Mouse (Mus musculus) liver, embryonic 13.5 days (tissue): ENCODE results near the gene Nck2. TPM values are rescaled to one million over a fixed set of nuclear protein-coding genes. Genes with fewer than 3 reads are reported as not detected.

Source experiments
- ATAC-seq: fragments of 200-750 bp; cut with Nextera tagmentation; 2 replicates; pipeline ENCODE4 v1.8.0; 2017; ENCODE audit warnings: low read depth, mild to moderate bottlenecking, moderate number of reproducible peaks, moderate library complexity
- DNase-seq: peaks from one replicate; pipeline ENCODE4 v3.0.0; 2022
- H3K27ac ChIP-seq: fragments of 300-500 bp; sonication (generic); 2 replicates; pipeline ENCODE4 v1.5.1; 2015; ENCODE audit warnings: moderate library complexity, mild to moderate bottlenecking, inconsistent platforms
- H3K27me3 ChIP-seq: fragments of 300-500 bp; sonication (generic); 2 replicates; pipeline ENCODE4 v1.6.1; 2015; ENCODE audit warnings: mild to moderate bottlenecking, inconsistent platforms
- H3K36me3 ChIP-seq: fragments of 300-500 bp; sonication (generic); 2 replicates; pipeline ENCODE4 v1.6.1; 2015; ENCODE audit warnings: mild to moderate bottlenecking, inconsistent platforms
- H3K4me1 ChIP-seq: fragments of 300-500 bp; sonication (generic); replicated peaks from 2 replicates; pipeline ENCODE4 v1.6.1; 2015; ENCODE audit warnings: inconsistent platforms
- H3K4me2 ChIP-seq: fragments of 300-500 bp; sonication (generic); 2 replicates; pipeline ENCODE4 v1.6.1; 2015; ENCODE audit warnings: inconsistent platforms, mild to moderate bottlenecking, moderate library complexity
- H3K4me3 ChIP-seq: fragments of 300-500 bp; sonication (generic); replicated peaks from 2 replicates; pipeline ENCODE4 v1.5.1; 2015; ENCODE audit warnings: mild to moderate bottlenecking, inconsistent platforms
- H3K9ac ChIP-seq: fragments of 300-500 bp; sonication (generic); 2 replicates; pipeline ENCODE4 v1.6.1; 2015; ENCODE audit warnings: mild to moderate bottlenecking, inconsistent platforms
- H3K9me3 ChIP-seq: fragments of 300-500 bp; sonication (generic); replicated peaks from 2 replicates; pipeline ENCODE4 v1.6.1; 2016; ENCODE audit warnings: inconsistent platforms
- WGBS: fragments of 180-500 bp; shearing (Covaris S2); methylation state at CpG from one replicate; pipeline ENCODE4 v1.1.7; 2015; ENCODE audit not compliant: insufficient replicate concordance; 5-methylcytosine and 5-hydroxymethylcytosine counted together
- polyA plus RNA-seq: library from polyadenylated mRNA; unstranded; fragments of >200 nt; fragmentation: Nextera tagmentation; extraction: Ambion mirVana; gene quantifications from 2 replicates; pipeline ENCODE4 v1.2.1, GENCODE M21; 2015

Gene Nck2
- 10.5 and 12.6 TPM in 2 replicates for polyA plus RNA-seq

GRCm38 (mm10) chr1:43444531-43444930 lies at the start of gene Nck2:
Gene Nck2, plus strand, starts transcription at chr1:43444579.
- H3K27me3 ChIP-seq: no peaks in the 10 kb centered on the region
- peaks cover 45% of the 10 kb centered on the region for H3K4me1 ChIP-seq
- ATAC-seq (no peak), DNase-seq (no peak)
- peak within 1 kb of the TSS; percentile 92 for H3K4me3 ChIP-seq
- peak within 1 kb of the TSS; percentile 83 for H3K27ac ChIP-seq
- H3K9me3 ChIP-seq: no peaks in the 10 kb centered on the region
- 36% methylated on average over 9 of the region's 9 CpGs for WGBS
- H3K9ac ChIP-seq: peak within 1 kb of the TSS; percentile 93
- H3K36me3 ChIP-seq: no peaks in the 10 kb centered on the region
- peak within 1 kb of the TSS; percentile 86 for H3K4me2 ChIP-seq

- Histone ChIP-seq H3K4me1 (peaks cover 13% of the 10 kb centered on the region), H3K4me3 (no peak overlapping the region), H3K27ac (no peak overlapping the region), H3K9me3 (no peaks in the 10 kb centered on the region), H3K36me3 (no peaks in the 10 kb centered on the region), H3K9ac (no peak overlapping the region), H3K4me2 (no peak overlapping the region), H3K27me3 (no peaks in the 10 kb centered on the region)
- DNase-seq (no peak), ATAC-seq (no peak)
- 66% methylated on average over 2 of the region's 2 CpGs for WGBS
Measured at GRCm38 (mm10) chr1:43395040-43395439, 49.3 kb upstream of the Nck2 start.

GRCm38 (mm10) chr1:43395799-43396198 lies 48.6 kb upstream of the Nck2 start:
- no peaks in the 10 kb centered on the region for H3K9me3 ChIP-seq
- 62% methylated on average over 1 of the region's 1 CpGs for WGBS
- no peak overlapping the region for H3K4me3 ChIP-seq
- no peak overlapping the region for H3K9ac ChIP-seq
- H3K4me1 ChIP-seq: peaks cover 20% of the 10 kb centered on the region
- no peak overlapping the region for H3K4me2 ChIP-seq
- H3K27ac ChIP-seq: no peak overlapping the region
- no peaks in the 10 kb centered on the region for H3K27me3 ChIP-seq
- no peak for DNase-seq
- no peak for ATAC-seq
- H3K36me3 ChIP-seq: no peaks in the 10 kb centered on the region

- no peaks in the 10 kb centered on the region for H3K9me3 ChIP-seq
- H3K36me3 ChIP-seq: no peaks in the 10 kb centered on the region
- no peak overlapping the region for H3K27ac ChIP-seq
- H3K4me2 ChIP-seq: no peak overlapping the region
- no peak for ATAC-seq
- no peak for DNase-seq
- no peak overlapping the region for H3K9ac ChIP-seq
- 70% methylated on average over 5 of the region's 5 CpGs for WGBS
- no peaks in the 10 kb centered on the region for H3K27me3 ChIP-seq
- H3K4me3 ChIP-seq: no peak overlapping the region
- peaks cover 25% of the 10 kb centered on the region for H3K4me1 ChIP-seq
Measured at GRCm38 (mm10) chr1:43396522-43396921, 47.9 kb upstream of the Nck2 start.

GRCm38 (mm10) chr1:43397096-43397495 lies 47.3 kb upstream of the Nck2 start:
- WGBS: 83% methylated on average over 2 of the region's 2 CpGs
- Histone ChIP-seq H3K36me3 (no peaks in the 10 kb centered on the region), H3K9me3 (no peaks in the 10 kb centered on the region), H3K27ac (no peak overlapping the region), H3K4me3 (no peak overlapping the region), H3K9ac (no peak overlapping the region), H3K4me2 (no peak overlapping the region), H3K4me1 (peaks cover 25% of the 10 kb centered on the region), H3K27me3 (no peaks in the 10 kb centered on the region)
- DNase-seq (no peak), ATAC-seq (no peak)

GRCm38 (mm10) chr1:43398738-43399601 lies 45.4 kb upstream of the Nck2 start:
- Histone ChIP-seq H3K27me3 (no peaks in the 10 kb centered on the region), H3K36me3 (no peaks in the 10 kb centered on the region), H3K9me3 (no peaks in the 10 kb centered on the region), H3K4me1 (peaks cover 25% of the 10 kb centered on the region), H3K4me2 (no peak overlapping the region), H3K9ac (no peak overlapping the region), H3K4me3 (no peak overlapping the region), H3K27ac (peak overlapping the region; percentile 56)
- DNase-seq (no peak), ATAC-seq (no peak; the same call in 1 of the 2 replicates)
- WGBS: 63% methylated on average over 10 of the region's 10 CpGs

- Histone ChIP-seq H3K27ac (peak overlapping the region; percentile 56), H3K9ac (no peak overlapping the region), H3K36me3 (no peaks in the 10 kb centered on the region), H3K9me3 (no peaks in the 10 kb centered on the region), H3K4me1 (peaks cover 26% of the 10 kb centered on the region), H3K27me3 (no peaks in the 10 kb centered on the region), H3K4me3 (no peak overlapping the region), H3K4me2 (peak overlapping the region; percentile 13; the same call in 1 of the 2 replicates)
- DNase-seq (peak; percentile 32), ATAC-seq (peak; percentile 89)
- WGBS: 15% methylated on average over 8 of the region's 8 CpGs
Measured at GRCm38 (mm10) chr1:43399602-43400216, 44.7 kb upstream of the Nck2 start.

- DNase-seq (no peak), ATAC-seq (no peak)
- no peak overlapping the region for H3K4me3 ChIP-seq
- H3K27me3 ChIP-seq: no peaks in the 10 kb centered on the region
- H3K4me1 ChIP-seq: peaks cover 33% of the 10 kb centered on the region
- H3K9me3 ChIP-seq: no peaks in the 10 kb centered on the region
- no peak overlapping the region for H3K9ac ChIP-seq
- H3K27ac ChIP-seq: peak overlapping the region; percentile 51
- no peak overlapping the region for H3K4me2 ChIP-seq
- no peaks in the 10 kb centered on the region for H3K36me3 ChIP-seq
- WGBS: 68% methylated on average over 3 of the region's 3 CpGs
Measured at GRCm38 (mm10) chr1:43400655-43401054, 43.7 kb upstream of the Nck2 start.

- ATAC-seq: no peak
- H3K27ac ChIP-seq: no peak overlapping the region
- H3K4me1 ChIP-seq: peaks cover 33% of the 10 kb centered on the region
- no peak overlapping the region for H3K4me2 ChIP-seq
- no peak overlapping the region for H3K9ac ChIP-seq
- H3K4me3 ChIP-seq: no peak overlapping the region
- H3K9me3 ChIP-seq: no peaks in the 10 kb centered on the region
- H3K27me3 ChIP-seq: no peaks in the 10 kb centered on the region
- no peak for DNase-seq
- H3K36me3 ChIP-seq: no peaks in the 10 kb centered on the region
Measured at GRCm38 (mm10) chr1:43403341-43403740, 41.0 kb upstream of the Nck2 start.

- no peak overlapping the region for H3K27ac ChIP-seq
- no peak overlapping the region for H3K9ac ChIP-seq
- ATAC-seq: no peak
Measured at GRCm38 (mm10) chr1:43404693-43405678, 39.4 kb upstream of the Nck2 start.

GRCm38 (mm10) chr1:43409019-43409418 lies 35.4 kb upstream of the Nck2 start:
- Histone ChIP-seq H3K9me3 (no peaks in the 10 kb centered on the region), H3K4me3 (no peak overlapping the region), H3K4me1 (peaks cover 46% of the 10 kb centered on the region), H3K27ac (no peak overlapping the region), H3K36me3 (no peaks in the 10 kb centered on the region), H3K4me2 (no peak overlapping the region), H3K27me3 (no peaks in the 10 kb centered on the region), H3K9ac (no peak overlapping the region)
- 44% methylated on average over 4 of the region's 4 CpGs for WGBS
- DNase-seq: no peak
- ATAC-seq: no peak

More at GRCm38 (mm10) chr1:43404693-43405678, 39.4 kb upstream of the Nck2 start:
- DNase-seq: no peak
- 51% methylated on average over 9 of the region's 9 CpGs for WGBS
- H3K4me2 ChIP-seq: no peak overlapping the region
- H3K4me3 ChIP-seq: no peak overlapping the region
- peaks cover 30% of the 10 kb centered on the region for H3K4me1 ChIP-seq
- H3K27me3 ChIP-seq: no peaks in the 10 kb centered on the region
- no peaks in the 10 kb centered on the region for H3K36me3 ChIP-seq
- no peaks in the 10 kb centered on the region for H3K9me3 ChIP-seq
